9 mouse cellular contexts compared by ENCODE assay signal in the genomic region with DNA sequence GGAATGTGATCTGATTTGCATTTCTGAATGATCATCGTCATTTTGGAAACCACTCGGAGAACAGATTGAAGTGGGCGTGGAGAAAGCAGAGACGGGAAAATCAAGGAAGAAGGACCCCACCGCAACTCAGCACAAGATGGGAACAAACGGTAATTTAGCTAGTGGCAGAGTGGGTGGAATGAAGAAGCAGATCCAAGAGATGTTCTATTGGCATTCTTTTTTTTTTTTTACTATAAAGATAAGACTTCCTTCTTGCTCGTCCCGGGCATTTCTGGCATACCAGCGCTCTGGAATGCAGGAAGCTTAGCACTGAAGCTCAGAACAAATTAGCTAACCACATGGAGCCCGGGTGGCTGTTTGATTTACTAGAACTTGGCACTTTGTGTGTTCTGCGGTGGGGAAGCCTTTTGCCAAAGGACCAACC.
DNase-seq lines count a peak whose midpoint lies in the region; ATAC-seq and TF ChIP-seq lines count a peak whose summit lies in the region.
"Had no signal": no experiment of that assay in that cellular context is flagged by ENCODE, and none has a peak within 500 bp of the region (broad histone marks: within the 10 kb centered on the region; RNA-seq: fewer than 3 reads in every experiment).

No protein-coding gene starts in this region.

- peak overlapping the region; percentile 75 for H3K27ac ChIP-seq in heart, embryonic 11.5 days (ENCODE audit: low read depth, low read length)
- no peak overlapping the region for H3K27ac ChIP-seq in thymus, adult 2 months (ENCODE audit: control insufficient read depth, insufficient read depth, low read length)
- H3K27ac ChIP-seq: neural tube, embryonic 12.5 days had no signal

- no peak overlapping the region for H3K9ac ChIP-seq in heart, embryonic 11.5 days (ENCODE audit: low read depth, low read length)
- H3K9ac ChIP-seq: neural tube, embryonic 12.5 days had no signal

- no peak for TF ChIP-seq POLR2A in thymus, adult 2 months (IDR thresholded peaks at IDR 0.05; ENCODE audit: control insufficient read depth, extremely low read depth, insufficient read depth, low read length, poor library complexity)

- ATAC-seq in heart, embryonic 11.5 days (replicated peaks; ENCODE audit: insufficient number of reproducible peaks, low FRiP score, low TSS enrichment) = no peak

- H3K27me3 ChIP-seq in heart, embryonic 11.5 days (ENCODE audit: control insufficient read depth, insufficient read depth, low read length) = no peaks in the 10 kb centered on the region
- H3K27me3 ChIP-seq in thymus, adult 2 months (ENCODE audit: control insufficient read depth, insufficient read depth, low read length) = no peaks in the 10 kb centered on the region
- H3K27me3 ChIP-seq: neural tube, embryonic 12.5 days had no signal

- H3K4me2 ChIP-seq in heart, embryonic 11.5 days = peak overlapping the region; percentile 22; the same call in 1 of the 2 replicates
- H3K4me2 ChIP-seq: neural tube, embryonic 12.5 days had no signal

- 39% methylated on average over 11 of the region's 11 CpGs for WGBS in heart, embryonic 11.5 days (ENCODE audit: insufficient replicate concordance)
- WGBS in thymus, adult 2 months = 66% methylated on average over 11 of the region's 11 CpGs

- TF ChIP-seq CTCF in thymus, adult 2 months (IDR thresholded peaks at IDR 0.05; ENCODE audit: borderline replicate concordance, control insufficient read depth, extremely low read depth, insufficient read depth, low read length, poor library complexity) = no peak

- DNase-seq in layer of hippocampus, adult 18-20 months (ENCODE audit: low spot score in 2 of 2) = peak; percentile 61 to 82
- no peak for DNase-seq in layer of hippocampus, postnatal 25 days (ENCODE audit: extremely low spot score in 1 of 2, low spot score in 1 of 2)
- DNase-seq in kidney, postnatal 14 days = peak; percentile 75
- DNase-seq in lung, postnatal 4 days = peak; percentile 55 to 80
- DNase-seq in adrenal gland, postnatal 10 days = no peak
- no peak for DNase-seq in gastrocnemius, postnatal 25 days
- DNase-seq in thymus, adult 2 months = no peak

- no peak overlapping the region for H3K4me3 ChIP-seq in heart, embryonic 11.5 days (ENCODE audit: low read depth, low read length)
- H3K4me3 ChIP-seq in thymus, adult 2 months (ENCODE audit: control insufficient read depth, insufficient read depth, low read length) = no peak overlapping the region
- H3K4me3 ChIP-seq: neural tube, embryonic 12.5 days had no signal

- no peaks in the 10 kb centered on the region for H3K36me3 ChIP-seq in heart, embryonic 11.5 days (ENCODE audit: control insufficient read depth, insufficient read depth, low read length)
- H3K36me3 ChIP-seq in thymus, adult 2 months (ENCODE audit: control insufficient read depth, insufficient read depth, low read length) = no peaks in the 10 kb centered on the region
- H3K36me3 ChIP-seq: neural tube, embryonic 12.5 days had no signal

- no peaks in the 10 kb centered on the region for H3K9me3 ChIP-seq in heart, embryonic 11.5 days (replicated peaks; ENCODE audit: control insufficient read depth, low read length)
- H3K9me3 ChIP-seq: neural tube, embryonic 12.5 days had no signal

- peaks cover 67% of the 10 kb centered on the region for H3K4me1 ChIP-seq in heart, embryonic 11.5 days (ENCODE audit: control insufficient read depth, insufficient read depth, low read length)
- peaks cover 5% of the 10 kb centered on the region for H3K4me1 ChIP-seq in thymus, adult 2 months (replicated peaks; ENCODE audit: control insufficient read depth, insufficient read depth, low read length)

Comparison
In these comparisons a context has a peak if more than half of its experiments do, and no peak if none do; other contexts are left out.
1. DNase-seq: peak in layer of hippocampus, adult 18-20 months (2 of 2), kidney, postnatal 14 days (single experiment) and lung, postnatal 4 days (2 of 2); none in layer of hippocampus, postnatal 25 days (0 of 2), adrenal gland, postnatal 10 days (single experiment), gastrocnemius, postnatal 25 days (single experiment) and thymus, adult 2 months (single experiment).